Mouse (Mus musculus): ENCODE measurements around the gene Rhox10. TPM values are rescaled to one million over a fixed set of nuclear protein-coding genes. Genes with fewer than 3 reads are reported as not detected.

The Rhox10 gene
- polyA plus RNA-seq, 1 experiment from 2014 or later, result not detected

Other genes starting within 250 kb of the Rhox10 start
- not detected in 2 replicates for gene Rhox6, start 239.6 kb upstream of the Rhox10 start, polyA plus RNA-seq (2016; fragmentation: Nextera tagmentation; extraction: Ambion mirVana)
- not detected in 2 replicates for gene Rhox7a, start 234.8 kb upstream of the Rhox10 start, polyA plus RNA-seq (2016; fragmentation: Nextera tagmentation; extraction: Ambion mirVana)
- gene Rhox8, start 187.5 kb upstream of the Rhox10 start, polyA plus RNA-seq (2016; fragmentation: Nextera tagmentation; extraction: Ambion mirVana), result not detected in 2 replicates
- gene Rhox7b, start 169.2 kb upstream of the Rhox10 start, polyA plus RNA-seq (2016; fragmentation: Nextera tagmentation; extraction: Ambion mirVana), result not detected in 2 replicates
- not detected in 2 replicates for gene Rhox9, start 164.7 kb upstream of the Rhox10 start, polyA plus RNA-seq (2016; fragmentation: Nextera tagmentation; extraction: Ambion mirVana)
- gene Btg1-ps1, start 47.7 kb upstream of the Rhox10 start, polyA plus RNA-seq (2016; fragmentation: Nextera tagmentation; extraction: Ambion mirVana), result not detected in 2 replicates
- gene Btg1-ps2, start 23.4 kb upstream of the Rhox10 start, polyA plus RNA-seq (2016; fragmentation: Nextera tagmentation; extraction: Ambion mirVana), result not detected in 2 replicates
- gene Rhox11, start 18.7 kb downstream of the Rhox10 start, polyA plus RNA-seq (2016; fragmentation: Nextera tagmentation; extraction: Ambion mirVana), result not detected in 2 replicates
- not detected in 2 replicates for gene Rhox12, start 44.4 kb downstream of the Rhox10 start, polyA plus RNA-seq (2016; fragmentation: Nextera tagmentation; extraction: Ambion mirVana)
- gene Rhox13, start 54.7 kb downstream of the Rhox10 start, polyA plus RNA-seq (2016; fragmentation: Nextera tagmentation; extraction: Ambion mirVana), result not detected in 2 replicates
- 2.5 and 2.6 TPM in 2 replicates for gene Zbtb33, start 123.3 kb downstream of the Rhox10 start, polyA plus RNA-seq (2016; fragmentation: Nextera tagmentation; extraction: Ambion mirVana)
- gene Tmem255a, start 186.0 kb downstream of the Rhox10 start, polyA plus RNA-seq (2016; fragmentation: Nextera tagmentation; extraction: Ambion mirVana), result 12.1 and 12.5 TPM in 2 replicates
- gene Atp1b4, start 249.7 kb downstream of the Rhox10 start, polyA plus RNA-seq (2016; fragmentation: Nextera tagmentation; extraction: Ambion mirVana), result 0.09 TPM in 1 of 2 replicates, not detected in the other

All from heart, embryonic 12.5 days (tissue).